Mouse (Mus musculus): Measurements from ENCODE around the gene Rabep1.

The Rabep1 gene

GRCm38 (mm10) chr11:70844559-70845456 lies at the start of gene Rabep1:
TSS of gene Rabep1 (plus strand) at chr11:70844778.
- no peak; the same call in 1 of the 2 replicates for TF ChIP-seq GATA4 (IDR thresholded peaks at IDR 0.05; ENCODE audit: insufficient replicate concordance, low read length)

GRCm38 (mm10) chr11:70802208-70802864 lies 42.2 kb upstream of the Rabep1 start:
- TF ChIP-seq GATA4 (IDR thresholded peaks at IDR 0.05; ENCODE audit: insufficient replicate concordance, low read length) = no peak

GRCm38 (mm10) chr11:70802865-70803261 lies 41.7 kb upstream of the Rabep1 start:
- TF ChIP-seq GATA4 (IDR thresholded peaks at IDR 0.05; ENCODE audit: insufficient replicate concordance, low read length) = no peak

- TF ChIP-seq GATA4 (IDR thresholded peaks at IDR 0.05; ENCODE audit: insufficient replicate concordance, low read length) = no peak
Measured at GRCm38 (mm10) chr11:70803711-70804200, 40.8 kb upstream of the Rabep1 start.

- TF ChIP-seq GATA4 (IDR thresholded peaks at IDR 0.05; ENCODE audit: insufficient replicate concordance, low read length) = no peak
Measured at GRCm38 (mm10) chr11:70804395-70804794, 40.2 kb upstream of the Rabep1 start.

- no peak for TF ChIP-seq GATA4 (IDR thresholded peaks at IDR 0.05; ENCODE audit: insufficient replicate concordance, low read length)
Measured at GRCm38 (mm10) chr11:70805641-70806175, 38.9 kb upstream of the Rabep1 start.

- no peak for TF ChIP-seq GATA4 (IDR thresholded peaks at IDR 0.05; ENCODE audit: insufficient replicate concordance, low read length)
Measured at GRCm38 (mm10) chr11:70806697-70807096, 37.9 kb upstream of the Rabep1 start.

- TF ChIP-seq GATA4 (IDR thresholded peaks at IDR 0.05; ENCODE audit: insufficient replicate concordance, low read length) = no peak
Measured at GRCm38 (mm10) chr11:70807630-70808029, 36.9 kb upstream of the Rabep1 start.

- no peak for TF ChIP-seq GATA4 (IDR thresholded peaks at IDR 0.05; ENCODE audit: insufficient replicate concordance, low read length)
Measured at GRCm38 (mm10) chr11:70808101-70808500, 36.5 kb upstream of the Rabep1 start.

GRCm38 (mm10) chr11:70809011-70809410 lies 35.6 kb upstream of the Rabep1 start:
- no peak for TF ChIP-seq GATA4 (IDR thresholded peaks at IDR 0.05; ENCODE audit: insufficient replicate concordance, low read length)

GRCm38 (mm10) chr11:70811041-70811440 lies 33.5 kb upstream of the Rabep1 start:
- no peak for TF ChIP-seq GATA4 (IDR thresholded peaks at IDR 0.05; ENCODE audit: insufficient replicate concordance, low read length)

- TF ChIP-seq GATA4 (IDR thresholded peaks at IDR 0.05; ENCODE audit: insufficient replicate concordance, low read length) = no peak
Measured at GRCm38 (mm10) chr11:70811471-70812240, 32.9 kb upstream of the Rabep1 start.

- no peak for TF ChIP-seq GATA4 (IDR thresholded peaks at IDR 0.05; ENCODE audit: insufficient replicate concordance, low read length)
Measured at GRCm38 (mm10) chr11:70812365-70812764, 32.2 kb upstream of the Rabep1 start, which contains the start of gene Scimp. TSS of gene Scimp (minus strand) at chr11:70812586.

GRCm38 (mm10) chr11:70815071-70815470 lies 29.5 kb upstream of the Rabep1 start:
- TF ChIP-seq GATA4 (IDR thresholded peaks at IDR 0.05; ENCODE audit: insufficient replicate concordance, low read length) = no peak

All from liver, adult (tissue).